In the genomic region with DNA sequence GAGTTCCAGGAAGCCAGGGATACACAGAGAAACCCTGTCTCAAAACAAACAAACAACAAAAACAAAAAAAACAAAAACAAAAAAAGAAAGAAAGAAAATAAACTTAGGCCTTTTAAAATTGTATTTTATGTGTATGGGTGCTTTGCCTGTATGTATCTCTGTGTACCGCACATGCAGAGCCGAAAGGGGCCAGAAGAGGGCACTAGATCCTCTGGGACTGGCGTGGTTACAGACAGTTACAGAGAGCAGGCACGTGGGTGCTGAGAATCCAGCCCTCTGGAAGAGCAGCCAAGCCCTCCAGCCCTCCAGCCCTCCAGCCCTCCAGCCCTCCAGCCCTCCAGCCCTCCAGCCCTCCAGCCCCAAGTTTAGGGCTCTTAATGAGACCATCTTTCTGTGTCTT, we compare ENCODE assay signal across 10 mouse cellular contexts. TPM values are rescaled to one million over a fixed set of nuclear protein-coding genes. Genes with fewer than 3 reads are reported as not detected.
DNase-seq lines count a peak whose midpoint lies in the region; ATAC-seq lines count a peak whose summit lies in the region.
"Had no signal": no experiment of that assay in that cellular context is flagged by ENCODE, and none has a peak within 500 bp of the region (broad histone marks: within the 10 kb centered on the region; RNA-seq: fewer than 3 reads in every experiment).

No protein-coding gene starts in this region.

- H3K9me3 ChIP-seq in hindbrain, embryonic 11.5 days (ENCODE audit: control insufficient read depth, low read length) = no peaks in the 10 kb centered on the region
- no peaks in the 10 kb centered on the region for H3K9me3 ChIP-seq in hindbrain, embryonic 14.5 days (ENCODE audit: control insufficient read depth, low read length)
- H3K9me3 ChIP-seq: lung, embryonic 15.5 days had no signal

- H3K4me1 ChIP-seq in hindbrain, embryonic 11.5 days (replicated peaks; ENCODE audit: control insufficient read depth, insufficient read depth, low read length) = no peaks in the 10 kb centered on the region
- H3K4me1 ChIP-seq in hindbrain, embryonic 14.5 days (replicated peaks; ENCODE audit: control insufficient read depth, insufficient read depth, low read length) = no peaks in the 10 kb centered on the region
- H3K4me1 ChIP-seq: lung, embryonic 15.5 days had no signal

- H3K36me3 ChIP-seq in hindbrain, embryonic 11.5 days (ENCODE audit: control insufficient read depth, insufficient read depth, low read length) = no peaks in the 10 kb centered on the region
- H3K36me3 ChIP-seq in hindbrain, embryonic 14.5 days (replicated peaks; ENCODE audit: control insufficient read depth, insufficient read depth) = no peaks in the 10 kb centered on the region
- H3K36me3 ChIP-seq: lung, embryonic 15.5 days had no signal

- ATAC-seq in hindbrain, embryonic 11.5 days (ENCODE audit: low FRiP score) = no peak
- no peak for ATAC-seq in hindbrain, embryonic 14.5 days (ENCODE audit: low FRiP score)

- DNase-seq in hindbrain, embryonic 11.5 days (ENCODE audit: low spot score) = peak; percentile 64
- DNase-seq in hindbrain, embryonic 14.5 days (ENCODE audit: low spot score) = no peak
- peak; percentile 53 for DNase-seq in CD4-positive helper T cell, adult 2 months (ENCODE audit: low read depth, low spot score)
- peak; percentile 47 for DNase-seq in adipocyte (ENCODE audit: low spot score)
- DNase-seq in kidney, postnatal 10 days = peak; percentile 50
- peak; percentile 58 for DNase-seq in retina, embryonic 14.5 days (ENCODE audit: low spot score)
- DNase-seq in layer of hippocampus, postnatal 10 days (ENCODE audit: low spot score in 2 of 2) = no peak
- DNase-seq in urinary bladder, adult 18-20 months (ENCODE audit: low spot score in 2 of 2) = no peak

- H3K4me3 ChIP-seq in hindbrain, embryonic 11.5 days (ENCODE audit: low read depth, low read length) = no peak overlapping the region
- no peak overlapping the region for H3K4me3 ChIP-seq in hindbrain, embryonic 14.5 days (replicated peaks; ENCODE audit: low read length)
- H3K4me3 ChIP-seq: lung, embryonic 15.5 days had no signal

- H3K27me3 ChIP-seq in hindbrain, embryonic 11.5 days (ENCODE audit: control insufficient read depth, insufficient read depth, low read length) = no peaks in the 10 kb centered on the region
- no peaks in the 10 kb centered on the region for H3K27me3 ChIP-seq in hindbrain, embryonic 14.5 days (ENCODE audit: control insufficient read depth, insufficient read depth, low read length)
- H3K27me3 ChIP-seq: lung, embryonic 15.5 days had no signal

- no peak overlapping the region for H3K4me2 ChIP-seq in hindbrain, embryonic 11.5 days (replicated peaks; ENCODE audit: low read depth, low read length)
- H3K4me2 ChIP-seq in hindbrain, embryonic 14.5 days (replicated peaks) = no peak overlapping the region
- H3K4me2 ChIP-seq: lung, embryonic 15.5 days had no signal

- no peak overlapping the region for H3K27ac ChIP-seq in hindbrain, embryonic 11.5 days (ENCODE audit: low read depth, low read length)
- H3K27ac ChIP-seq in hindbrain, embryonic 14.5 days = no peak overlapping the region
- H3K27ac ChIP-seq: lung, embryonic 15.5 days had no signal

- WGBS in hindbrain, embryonic 11.5 days = 26% methylated on average over 4 of the region's 4 CpGs
- 30% methylated on average over 4 of the region's 4 CpGs for WGBS in hindbrain, embryonic 14.5 days

- H3K9ac ChIP-seq in hindbrain, embryonic 11.5 days (ENCODE audit: low read depth, low read length) = no peak overlapping the region
- H3K9ac ChIP-seq in hindbrain, embryonic 14.5 days = no peak overlapping the region
- H3K9ac ChIP-seq: lung, embryonic 15.5 days had no signal

RNA-seq across cellular contexts. Expression of a gene that starts 16.5 kb away (rescaled TPM):
- 0.96 and 1.1 TPM in 2 replicates for polyA plus RNA-seq in hindbrain, embryonic 11.5 days (2014; fragmentation: Nextera tagmentation; extraction: Ambion mirVana)
- polyA plus RNA-seq in hindbrain, embryonic 14.5 days (2014; fragmentation: Nextera tagmentation; extraction: Ambion mirVana) = 3.8 and 4.6 TPM in 2 replicates
- 10 to 100 TPM; 23.2 to 24.5 TPM for total RNA-seq in layer of hippocampus, postnatal 10 days (2021)

RNA-seq across cellular contexts. Expression of a gene that starts 16.7 kb away (rescaled TPM):
- polyA plus RNA-seq in hindbrain, embryonic 11.5 days (2014; fragmentation: Nextera tagmentation; extraction: Ambion mirVana) = 0.08 and 0.20 TPM in 2 replicates
- 0.09 and 0.15 TPM in 2 replicates for polyA plus RNA-seq in hindbrain, embryonic 14.5 days (2014; fragmentation: Nextera tagmentation; extraction: Ambion mirVana)
- under 1 TPM; 0.23 to 0.40 TPM for total RNA-seq in layer of hippocampus, postnatal 10 days (2021)
- polyA plus RNA-seq: stomach, embryonic 16.5 days had no signal

Comparison
In these comparisons a context has a peak if more than half of its experiments do, and no peak if none do; other contexts are left out.
1. DNase-seq: peak in hindbrain, embryonic 11.5 days (single experiment), CD4-positive helper T cell, adult 2 months (single experiment), adipocyte (single experiment), kidney, postnatal 10 days (single experiment) and retina, embryonic 14.5 days (single experiment); none in hindbrain, embryonic 14.5 days (single experiment), layer of hippocampus, postnatal 10 days (0 of 2) and urinary bladder, adult 18-20 months (0 of 2).